Comparison of ENCODE assay signal across 8 mouse cellular contexts in genomic region chr2:154790656-154791483, GRCm38 (mm10). TPM values are rescaled to one million over a fixed set of nuclear protein-coding genes. Genes with fewer than 3 reads are reported as not detected.
DNase-seq lines count a peak whose midpoint lies in the region; ATAC-seq lines count a peak whose summit lies in the region.

Raly (plus strand) TSS chr2:154791096.
a (plus strand) TSS chr2:154791402.

- H3K9me3 ChIP-seq in hindbrain, embryonic 11.5 days (ENCODE audit: control insufficient read depth, low read length), result no peaks in the 10 kb centered on the region

- H3K4me1 ChIP-seq in hindbrain, embryonic 11.5 days (replicated peaks; ENCODE audit: control insufficient read depth, insufficient read depth, low read length), result peaks cover 6% of the 10 kb centered on the region

- H3K27me3 ChIP-seq in hindbrain, embryonic 11.5 days (ENCODE audit: control insufficient read depth, insufficient read depth, low read length), result no peaks in the 10 kb centered on the region

- peak; percentile 97 for ATAC-seq in hindbrain, embryonic 11.5 days (ENCODE audit: low FRiP score)

- no peaks in the 10 kb centered on the region for H3K36me3 ChIP-seq in hindbrain, embryonic 11.5 days (ENCODE audit: control insufficient read depth, insufficient read depth, low read length)

- peak within 1 kb of the TSS; percentile 79 for H3K4me3 ChIP-seq in hindbrain, embryonic 11.5 days (ENCODE audit: low read depth, low read length)

- DNase-seq in Muller cell, postnatal 12 days (ENCODE audit: inconsistent ontology term), result peak; percentile 100
- DNase-seq in cerebellum, adult 9-11 months, result peak; percentile 99
- peak; percentile 89 to 96 for DNase-seq in frontal cortex, adult 2 months (ENCODE audit: extremely low spot score in 1 of 2, low spot score in 1 of 2)
- DNase-seq in hindbrain, embryonic 11.5 days (ENCODE audit: low spot score), result peak; percentile 99
- peak; percentile 92 to 96 for DNase-seq in layer of hippocampus, postnatal 10 days (ENCODE audit: low spot score in 2 of 2)
- peak; percentile 99 for DNase-seq in lung, postnatal 10 days
- peak; percentile 98 for DNase-seq in ovary, postnatal 36 days (ENCODE audit: low spot score)
- peak; percentile 98 for DNase-seq in thymus, postnatal 25 days

- under 1% methylated on average over 49 of the region's 89 CpGs for WGBS in hindbrain, embryonic 11.5 days

- H3K9ac ChIP-seq in hindbrain, embryonic 11.5 days (ENCODE audit: low read depth, low read length), result peak within 1 kb of the TSS; percentile 90

- H3K4me2 ChIP-seq in hindbrain, embryonic 11.5 days (replicated peaks; ENCODE audit: low read depth, low read length), result peak within 1 kb of the TSS; percentile 74

- peak within 1 kb of the TSS; percentile 91 for H3K27ac ChIP-seq in hindbrain, embryonic 11.5 days (ENCODE audit: low read depth, low read length)

RNA-seq across cellular contexts. Expression of gene Raly, which starts in this region (rescaled TPM):
- 115 and 116 TPM in 2 replicates for polyA plus RNA-seq in frontal cortex, adult 2 months (2012; rRNA removed)
- polyA plus RNA-seq in hindbrain, embryonic 11.5 days (2014; fragmentation: Nextera tagmentation; extraction: Ambion mirVana), result 61.8 and 76.6 TPM in 2 replicates
- 100 to 1,000 TPM in 1 of 2 experiments, 10 to 100 TPM in 1; 85.2 to 101 TPM for total RNA-seq in layer of hippocampus, postnatal 10 days (2021)

RNA-seq across cellular contexts. Expression of gene a, which starts in this region (rescaled TPM):
- polyA plus RNA-seq in frontal cortex, adult 2 months (2012; rRNA removed), result 0.74 and 1.0 TPM in 2 replicates
- 0.99 and 1.3 TPM in 2 replicates for polyA plus RNA-seq in hindbrain, embryonic 11.5 days (2014; fragmentation: Nextera tagmentation; extraction: Ambion mirVana)
- under 1 TPM in 1 of 2 experiments, not detected in 1; 0.76 TPM for total RNA-seq in layer of hippocampus, postnatal 10 days (2021)

Comparison
In these comparisons a context has a peak if more than half of its experiments do, and no peak if none do; other contexts are left out.
1. Peak in every context shown above with its lines: DNase-seq, ATAC-seq, H3K4me3 ChIP-seq and H3K27ac ChIP-seq.